Mouse (Mus musculus) heart, postnatal 0 days (tissue): Measurements from ENCODE around the gene Ablim2.

Experiments
- CTCF ChIP-seq: IDR thresholded peaks from 2 replicates; pipeline ENCODE4 v1.5.1; 2016; ENCODE audit warnings: antibody characterized with exemption, control low read depth, low read depth
- EP300 ChIP-seq: IDR thresholded peaks from 2 replicates; pipeline ENCODE4 v1.6.1; 2016; ENCODE audit warnings: antibody characterized with exemption, low read depth

GRCm38 (mm10) chr5:35884689-35885088, 127.0 kb downstream of the Ablim2 start:
- TF ChIP-seq CTCF, result no peak
- TF ChIP-seq EP300, result no peak
